Mouse (Mus musculus) midbrain, postnatal 0 days (tissue): ENCODE results near the gene Gm3383. TPM values are rescaled to one million over a fixed set of nuclear protein-coding genes. Genes with fewer than 3 reads are reported as not detected.

ENCODE experiments used
- polyA plus RNA-seq: library from polyadenylated mRNA; unstranded; fragments of >200 nt; fragmentation: Nextera tagmentation; extraction: Ambion mirVana; gene quantifications from 2 replicates; pipeline ENCODE4 v1.2.1, GENCODE M21; 2015
- total RNA-seq: library from RNA; depleted of rRNA; stranded (reverse); fragments of >200 nt; gene quantifications from 2 replicates; pipeline ENCODE4 v1.2.3, GENCODE M21; 2014; rRNA removed

The Gm3383 gene
- total and polyA plus RNA-seq, 2 experiments from 2014 or later, result 3.2 to 5.2 TPM

Other genes starting within 250 kb of the Gm3383 start
- not detected in 2 replicates for gene Gm8265, start 175.0 kb downstream of the Gm3383 start, total RNA-seq
- gene Gm8265, start 175.0 kb downstream of the Gm3383 start, polyA plus RNA-seq, result not detected in 2 replicates
- not detected in 2 replicates for gene Gm9603, start 120.5 kb downstream of the Gm3383 start, total RNA-seq
- gene Gm9603, start 120.5 kb downstream of the Gm3383 start, polyA plus RNA-seq, result not detected in 2 replicates
- gene Gm3373, start 66.4 kb downstream of the Gm3383 start, total RNA-seq, result 3.1 TPM in 1 of 2 replicates, not detected in the other
- gene Gm3373, start 66.4 kb downstream of the Gm3383 start, polyA plus RNA-seq, result 0.64 and 1.5 TPM in 2 replicates
- gene Gm3424, start 22.3 kb upstream of the Gm3383 start, total RNA-seq, result not detected in 2 replicates
- not detected in 2 replicates for gene Gm3424, start 22.3 kb upstream of the Gm3383 start, polyA plus RNA-seq
- gene Gm8237, start 72.4 kb upstream of the Gm3383 start, total RNA-seq, result 0.49 and 1.2 TPM in 2 replicates
- gene Gm8237, start 72.4 kb upstream of the Gm3383 start, polyA plus RNA-seq, result 1.4 and 1.6 TPM in 2 replicates
- 2.6 and 3.6 TPM in 2 replicates for gene Gm3248, start 153.8 kb upstream of the Gm3383 start, total RNA-seq
- gene Gm3248, start 153.8 kb upstream of the Gm3383 start, polyA plus RNA-seq, result 3.4 and 4.4 TPM in 2 replicates
- not detected in 2 replicates for gene Gm3453, start 171.2 kb upstream of the Gm3383 start, total RNA-seq
- gene Gm3453, start 171.2 kb upstream of the Gm3383 start, polyA plus RNA-seq, result not detected in 2 replicates